Mouse (Mus musculus): ENCODE measurements around the gene Sdhaf1. TPM values are rescaled to one million over a fixed set of nuclear protein-coding genes. Genes with fewer than 3 reads are reported as not detected.

Gene Sdhaf1
- total RNA-seq, 1 experiment from 2014 or later = 8.8 TPM

DNA sequence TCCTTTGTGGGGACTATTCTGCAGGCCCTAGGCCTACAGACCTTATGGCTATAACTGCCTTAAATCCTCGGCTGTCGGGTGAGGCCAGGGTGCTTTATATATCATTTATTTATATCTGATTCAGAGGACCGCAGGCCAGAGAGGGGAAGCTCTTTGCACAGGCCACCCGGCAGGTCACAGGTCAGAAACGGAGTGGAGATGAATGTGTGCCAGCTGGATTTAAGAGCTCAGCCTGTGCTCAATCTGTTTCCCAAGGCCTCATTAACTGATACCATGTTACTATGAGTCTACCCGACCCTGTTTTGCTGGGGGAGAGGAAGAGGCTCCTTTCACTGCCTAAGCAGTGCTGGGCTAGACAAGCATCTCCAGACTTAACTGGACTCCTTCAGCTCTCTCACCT, 49.3 kb downstream of the Sdhaf1 start:
- no peak for ATAC-seq (ENCODE audit: extremely low read depth, insufficient number of reproducible peaks, low FRiP score, poor library complexity, severe bottlenecking)

Other genes with a start within 250 kb of the Sdhaf1 start
- gene Gm26920, start 233.5 kb downstream of the Sdhaf1 start, total RNA-seq (2017) = not detected in 2 replicates
- 4.9 and 5.8 TPM in 2 replicates for gene Zfp566, start 233.4 kb downstream of the Sdhaf1 start, total RNA-seq (2017)
- gene Zfp260, start 229.1 kb downstream of the Sdhaf1 start, total RNA-seq (2017) = 42.7 and 44.6 TPM in 2 replicates
- 10.6 and 14.1 TPM in 2 replicates for gene Zfp382, start 202.0 kb downstream of the Sdhaf1 start, total RNA-seq (2017)
- gene Zfp146, start 154.1 kb downstream of the Sdhaf1 start, total RNA-seq (2017) = 44.2 and 46.8 TPM in 2 replicates
- not detected in 2 replicates for gene Cox7a1, start 139.8 kb downstream of the Sdhaf1 start, total RNA-seq (2017)
- gene Capns1, start 125.1 kb downstream of the Sdhaf1 start, total RNA-seq (2017) = 137 and 168 TPM in 2 replicates
- 26.0 and 30.3 TPM in 2 replicates for gene Polr2i, start 91.9 kb downstream of the Sdhaf1 start, total RNA-seq (2017)
- gene Tbcb, start 91.6 kb downstream of the Sdhaf1 start, total RNA-seq (2017) = 16.5 and 21.6 TPM in 2 replicates
- gene Ovol3, start 88.2 kb downstream of the Sdhaf1 start, total RNA-seq (2017) = not detected in 2 replicates
- gene Thap8, start 43.8 kb downstream of the Sdhaf1 start, total RNA-seq (2017) = 0.98 TPM in 1 of 2 replicates, not detected in the other
- gene Wdr62, start 43.5 kb downstream of the Sdhaf1 start, total RNA-seq (2017) = 1.8 and 2.6 TPM in 2 replicates
- 1.3 TPM in 1 of 2 replicates, not detected in the other for gene Clip3, start 32.2 kb downstream of the Sdhaf1 start, total RNA-seq (2017)
- 35.1 and 37.2 TPM in 2 replicates for gene Alkbh6, start 15.2 kb downstream of the Sdhaf1 start, total RNA-seq (2017)
- gene Syne4, start 9.1 kb downstream of the Sdhaf1 start, total RNA-seq (2017) = 0.74 and 4.0 TPM in 2 replicates
- 4.7 and 6.6 TPM in 2 replicates for gene E130208F15Rik, start 2.2 kb downstream of the Sdhaf1 start, total RNA-seq (2017)
- gene Lrfn3, start 38.9 kb upstream of the Sdhaf1 start, total RNA-seq (2017) = not detected in 2 replicates
- 1,375 and 1,494 TPM in 2 replicates for gene Tyrobp, start 89.9 kb upstream of the Sdhaf1 start, total RNA-seq (2017)
- 44.4 and 46.6 TPM in 2 replicates for gene Hcst, start 96.0 kb upstream of the Sdhaf1 start, total RNA-seq (2017)
- 34.3 and 46.9 TPM in 2 replicates for gene Nfkbid, start 97.8 kb upstream of the Sdhaf1 start, total RNA-seq (2017)
- gene Aplp1, start 121.6 kb upstream of the Sdhaf1 start, total RNA-seq (2017) = 0.98 TPM in 1 of 2 replicates, not detected in the other
- gene Kirrel2, start 133.8 kb upstream of the Sdhaf1 start, total RNA-seq (2017) = not detected in 2 replicates
- gene Nphs1, start 134.4 kb upstream of the Sdhaf1 start, total RNA-seq (2017) = not detected in 2 replicates
- not detected in 2 replicates for gene Prodh2, start 169.7 kb upstream of the Sdhaf1 start, total RNA-seq (2017)
- gene Arhgap33, start 211.2 kb upstream of the Sdhaf1 start, total RNA-seq (2017) = 0.70 and 7.5 TPM in 2 replicates
- 3.7 and 5.3 TPM in 2 replicates for gene Hspb6, start 228.3 kb upstream of the Sdhaf1 start, total RNA-seq (2017)
- 6.8 and 7.8 TPM in 2 replicates for gene Proser3, start 228.4 kb upstream of the Sdhaf1 start, total RNA-seq (2017)
- gene Lin37, start 235.9 kb upstream of the Sdhaf1 start, total RNA-seq (2017) = 22.0 and 41.4 TPM in 2 replicates
- 67.3 and 69.4 TPM in 2 replicates for gene U2af1l4, start 239.4 kb upstream of the Sdhaf1 start, total RNA-seq (2017)
- 20.0 and 20.3 TPM in 2 replicates for gene Gm49396, start 239.4 kb upstream of the Sdhaf1 start, total RNA-seq (2017)
- gene Psenen, start 239.7 kb upstream of the Sdhaf1 start, total RNA-seq (2017) = 166 and 194 TPM in 2 replicates
- not detected in 2 replicates for gene Igflr1, start 241.5 kb upstream of the Sdhaf1 start, total RNA-seq (2017)